Mouse (Mus musculus): Measurements from ENCODE around the gene Tmem200b. TPM values are rescaled to one million over a fixed set of nuclear protein-coding genes. Genes with fewer than 3 reads are reported as not detected.

Tmem200b gene
- total RNA-seq (2023): not detected

DNA sequence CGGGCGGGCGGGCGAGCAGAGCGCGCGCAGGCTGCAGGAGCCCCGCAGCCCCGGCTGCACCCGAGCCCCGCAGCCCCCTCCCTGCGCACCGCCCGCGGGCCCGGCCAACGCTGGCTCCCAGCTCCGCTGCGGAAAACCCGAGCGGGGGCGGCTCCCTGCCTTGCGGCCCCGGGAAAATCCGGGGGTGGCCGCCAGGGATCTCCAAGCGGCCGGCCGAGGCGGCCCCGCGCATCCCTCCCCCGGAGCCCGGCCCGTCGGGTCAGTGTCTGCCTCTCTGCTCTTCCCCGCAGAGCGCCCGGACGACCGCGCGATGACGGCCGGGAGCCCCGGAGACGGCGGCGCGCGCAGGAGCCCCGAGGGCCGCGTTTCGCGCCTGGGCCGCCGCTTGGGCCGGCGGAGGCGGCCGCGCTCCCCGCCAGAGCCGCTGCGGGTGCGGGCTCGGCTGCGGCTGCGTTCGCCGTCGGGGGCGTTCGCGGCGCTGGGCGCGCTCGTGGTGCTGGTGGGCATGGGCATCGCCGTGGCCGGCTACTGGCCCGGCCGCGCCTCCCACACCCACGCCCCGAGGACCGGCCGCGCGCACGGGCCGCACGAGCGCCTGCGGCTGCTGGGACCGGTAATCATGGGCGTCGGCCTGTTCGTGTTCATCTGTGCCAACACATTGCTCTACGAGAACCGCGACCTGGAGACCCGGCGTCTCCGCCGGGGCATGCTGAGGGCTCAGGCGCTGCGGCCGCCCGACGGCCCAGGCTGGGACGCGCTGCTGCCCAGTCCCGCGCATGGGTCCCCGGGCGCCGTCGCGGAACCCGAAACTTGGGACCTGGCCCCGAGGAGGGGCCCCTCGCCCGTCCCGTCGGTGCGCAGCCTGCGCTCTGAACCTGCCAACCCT is at the start of gene Tmem200b:
Tmem200b (plus strand) TSS at position 311 of the 886 bp plus-strand sequence.

GRCm38 (mm10) chr4:131873293-131874168 is 48.0 kb upstream of the Tmem200b start, which contains the start of gene Srsf4:
Srsf4 (plus strand) TSS chr4:131873617.

Other genes starting within 250 kb of the Tmem200b start
- gene Ptpru, start 83.5 kb upstream of the Tmem200b start, total RNA-seq (2023): 1 to 10 TPM; 3.1 to 4.1 TPM
- gene Mecr, start 78.3 kb upstream of the Tmem200b start, total RNA-seq (2023): 10 to 100 TPM; 10.4 to 11.6 TPM
- 10 to 100 TPM; 76.3 to 79.2 TPM for gene Srsf4, start 48.2 kb upstream of the Tmem200b start, total RNA-seq (2023)
- under 1 TPM in 1 of 2 experiments, not detected in 1; 0.24 TPM for gene Gm10300, start 152.9 kb downstream of the Tmem200b start, total RNA-seq (2023)
- 10 to 100 TPM; 70.6 to 75.6 TPM for gene Epb41, start 153.6 kb downstream of the Tmem200b start, total RNA-seq (2023)
- not detected for gene Oprd1, start 222.7 kb downstream of the Tmem200b start, total RNA-seq (2023)